Mouse (Mus musculus) right cerebral cortex, postnatal 4 days (tissue): ENCODE measurements at regions not wholly inside any gene's neighbourhood (a gene's known extent, or its start where the extent isn't known, plus 50 kb on each side); places are given as distances from the start of the nearest gene placed in this dataset.

Experiments
- DNase-seq: peaks from one replicate; pipeline ENCODE4 v3.0.0-alpha.2; 2022

- DNase-seq = no peak
Measured at GRCm38 (mm10) chr12:49732351-49732750, 347.4 kb downstream of the Gm43517 start.

GRCm38 (mm10) chr12:49737100-49737499, 352.1 kb downstream of the Gm43517 start:
- DNase-seq = no peak

- peak; percentile 22 for DNase-seq
Measured at GRCm38 (mm10) chr12:49739960-49740740, 355.2 kb downstream of the Gm43517 start.

- no peak for DNase-seq
Measured at GRCm38 (mm10) chr12:49743402-49743801, 358.4 kb downstream of the Gm43517 start.

- no peak for DNase-seq
Measured at GRCm38 (mm10) chr12:49747081-49747480, 362.1 kb downstream of the Gm43517 start.

- peak; percentile 13 for DNase-seq
Measured at GRCm38 (mm10) chr12:49758391-49758790, 373.4 kb downstream of the Gm43517 start.

- no peak for DNase-seq
Measured at GRCm38 (mm10) chr12:49764541-49764940, 379.6 kb downstream of the Gm43517 start.

- DNase-seq = no peak
Measured at GRCm38 (mm10) chr12:49808341-49808740, 423.4 kb downstream of the Gm43517 start.

GRCm38 (mm10) chr12:49814653-49815052, 429.7 kb downstream of the Gm43517 start:
- DNase-seq = no peak

GRCm38 (mm10) chr12:49827769-49828168, 442.8 kb downstream of the Gm43517 start:
- no peak for DNase-seq

- DNase-seq = no peak
Measured at GRCm38 (mm10) chr12:49828553-49828952, 443.6 kb downstream of the Gm43517 start.

GRCm38 (mm10) chr12:49830665-49831064, 445.7 kb downstream of the Gm43517 start:
- no peak for DNase-seq

GRCm38 (mm10) chr12:49832118-49832847, 447.3 kb downstream of the Gm43517 start:
- no peak for DNase-seq

GRCm38 (mm10) chr12:49836282-49837070, 451.5 kb downstream of the Gm43517 start:
- DNase-seq = no peak

- no peak for DNase-seq
Measured at GRCm38 (mm10) chr12:49885507-49885906, 500.5 kb downstream of the Gm43517 start.

- no peak for DNase-seq
Measured at GRCm38 (mm10) chr12:49887246-49887645, 502.3 kb downstream of the Gm43517 start.

- DNase-seq = no peak
Measured at GRCm38 (mm10) chr12:49897768-49898167, 512.8 kb downstream of the Gm43517 start.

GRCm38 (mm10) chr12:49915691-49916090, 530.7 kb downstream of the Gm43517 start:
- DNase-seq = no peak

- DNase-seq = no peak
Measured at GRCm38 (mm10) chr12:49921608-49922007, 536.6 kb downstream of the Gm43517 start.

- no peak for DNase-seq
Measured at GRCm38 (mm10) chr12:49940818-49941217, 555.8 kb downstream of the Gm43517 start.

- DNase-seq = no peak
Measured at GRCm38 (mm10) chr12:49944911-49945627, 560.1 kb downstream of the Gm43517 start.

GRCm38 (mm10) chr12:49945628-49946220, 560.8 kb downstream of the Gm43517 start:
- DNase-seq = no peak
